Mouse (Mus musculus) G1E (cell line): ENCODE data around the gene Grik3.

Experiments
- CTCF ChIP-seq: IDR thresholded peaks from 2 replicates; pipeline ENCODE4 v1.5.1; 2012; ENCODE audit warnings: low read depth, low read length, inconsistent platforms, mixed read lengths
- TAL1 ChIP-seq: conservative IDR thresholded peaks from 2 replicates; pipeline ENCODE4 v1.6.1; 2012; ENCODE audit warnings: low read depth, low read length, inconsistent platforms, mixed read lengths

DNA sequence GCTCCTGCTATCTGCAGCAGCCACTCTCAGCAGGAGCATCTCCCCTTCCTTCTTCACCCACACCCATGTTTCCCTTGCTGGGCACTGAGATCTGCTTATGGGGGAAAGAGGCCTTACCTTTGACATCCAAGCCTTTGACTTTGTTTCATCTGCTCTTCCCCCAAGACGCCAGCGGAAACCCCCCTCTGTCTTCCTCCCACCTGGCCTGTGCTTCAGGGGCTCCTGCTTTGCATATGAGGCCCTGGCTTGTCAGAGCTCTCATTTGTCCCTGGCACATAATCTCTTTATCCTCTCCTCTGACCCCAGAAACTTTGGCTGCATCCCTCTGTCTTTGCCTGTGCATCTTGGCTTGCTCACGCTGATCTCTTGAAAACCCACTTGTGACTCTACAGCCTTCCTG is 9.2 kb upstream of the Grik3 start:
- TF ChIP-seq CTCF (no peak), TAL1 (no peak)
